Mouse (Mus musculus) C2C12 (cell line): ENCODE data around the gene Ciita.

Source experiments
- CEBPB ChIP-seq: IDR thresholded peaks from one replicate; pipeline ENCODE4 v1.6.1; 2011; ENCODE audit warnings: low read depth, mild to moderate bottlenecking, control low read depth, moderate library complexity
- CTCF ChIP-seq: IDR thresholded peaks from one replicate; pipeline ENCODE4 v1.5.1; 2011; ENCODE audit not compliant: control insufficient read depth, insufficient read depth, insufficient read length
- MAX ChIP-seq: IDR thresholded peaks from one replicate; pipeline ENCODE4 v1.6.1; 2011; ENCODE audit warnings: mild to moderate bottlenecking, control low read depth
- MYOD1 ChIP-seq: IDR thresholded peaks from one replicate; pipeline ENCODE4 v1.6.1; 2011; ENCODE audit warnings: low read depth; ENCODE audit not compliant: control insufficient read depth, insufficient read length
- USF1 ChIP-seq: IDR thresholded peaks from one replicate; pipeline ENCODE4 v1.6.1; 2011; ENCODE audit warnings: low read depth, mild to moderate bottlenecking, control low read depth, moderate library complexity

- TF ChIP-seq CTCF (peak; percentile 44), USF1 (no peak), MAX (no peak), CEBPB (no peak), MYOD1 (no peak)
Observed at GRCm38 (mm10) chr16:10520908-10521614, 41.2 kb downstream of the Ciita start.
